Mouse (Mus musculus): Measurements from ENCODE around the gene Borcs6. TPM values are rescaled to one million over a fixed set of nuclear protein-coding genes. Genes with fewer than 3 reads are reported as not detected.

Gene Borcs6
- polyA plus RNA-seq, 1 experiment from 2014 or later = 9.2 TPM

DNA sequence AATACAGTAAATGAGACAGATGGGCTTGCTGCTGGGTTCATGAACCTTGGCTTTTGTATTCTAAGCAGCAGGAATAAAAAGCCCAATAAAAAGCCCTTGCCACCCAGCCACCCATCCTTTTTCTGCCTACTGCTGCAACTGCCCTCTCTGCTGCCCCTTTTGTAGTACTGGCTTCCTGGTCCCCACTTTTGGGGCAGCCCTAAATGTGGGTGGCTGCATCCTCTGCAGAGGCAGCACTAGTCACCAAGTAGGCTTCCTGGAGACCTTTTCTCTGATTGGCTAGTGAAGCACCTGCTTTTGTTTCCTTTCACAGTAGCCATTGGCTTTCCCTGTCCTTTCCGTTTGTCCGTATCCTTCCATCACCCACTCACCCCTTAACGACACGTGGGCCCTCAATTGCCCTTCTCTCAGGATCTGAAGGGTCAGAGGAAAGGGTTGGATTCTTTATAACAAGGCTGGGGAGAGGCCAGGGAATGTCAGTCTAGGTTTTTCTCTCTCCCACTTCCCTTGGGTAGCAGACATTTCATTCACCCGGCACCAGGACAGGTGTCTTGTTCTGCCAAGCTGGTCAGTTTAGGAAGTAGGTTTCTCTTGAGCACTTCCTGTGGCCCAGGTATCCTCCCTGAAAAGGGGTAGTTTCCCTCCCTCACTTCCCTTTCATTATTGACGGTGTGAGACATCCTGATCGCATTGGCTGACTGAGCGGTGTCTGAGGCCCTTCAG is 38.7 kb downstream of the Borcs6 start:
- peak overlapping the region; percentile 81 for H3K27ac ChIP-seq
- H3K4me3 ChIP-seq (replicated peaks) = peak overlapping the region; percentile 49
- peak overlapping the region; percentile 98 for H3K4me2 ChIP-seq
- H3K4me1 ChIP-seq (replicated peaks) = peaks cover 56% of the 10 kb centered on the region
- WGBS = 23% methylated on average over 8 of the region's 8 CpGs
- H3K27me3 ChIP-seq = no peaks in the 10 kb centered on the region
- H3K9ac ChIP-seq (replicated peaks) = peak overlapping the region; percentile 65; the same call in 1 of the 2 replicates
- no peak for ATAC-seq (ENCODE audit: insufficient number of reproducible peaks, insufficient read depth, low FRiP score, low TSS enrichment, low read depth)
- H3K9me3 ChIP-seq = no peaks in the 10 kb centered on the region
- H3K36me3 ChIP-seq = peaks cover 27% of the 10 kb centered on the region

DNA sequence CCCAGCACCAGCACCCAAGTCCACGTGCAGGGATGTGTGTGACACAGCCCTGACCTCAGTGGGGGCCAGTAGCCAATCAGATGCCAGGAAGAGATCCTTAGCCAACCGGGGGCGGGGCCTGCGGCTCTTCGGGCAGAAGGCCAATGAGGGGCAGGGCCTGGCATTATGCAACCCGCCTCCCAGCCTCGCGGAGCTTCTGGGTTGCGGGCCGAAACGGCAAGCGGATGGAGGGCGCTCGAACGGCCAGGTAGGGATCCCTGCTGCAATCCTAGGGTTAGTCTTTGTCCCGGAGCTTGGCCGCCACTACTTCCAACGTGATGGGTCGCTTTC is 39.2 kb downstream of the Borcs6 start:
- H3K27ac ChIP-seq = peak overlapping the region; percentile 84
- peaks cover 32% of the 10 kb centered on the region for H3K36me3 ChIP-seq
- peak overlapping the region; percentile 49 for H3K4me3 ChIP-seq (replicated peaks)
- H3K9me3 ChIP-seq = no peaks in the 10 kb centered on the region
- WGBS = under 1% methylated on average over 19 of the region's 19 CpGs
- H3K9ac ChIP-seq (replicated peaks) = peak overlapping the region; percentile 65
- H3K4me2 ChIP-seq = peak overlapping the region; percentile 98
- peaks cover 56% of the 10 kb centered on the region for H3K4me1 ChIP-seq (replicated peaks)
- no peak for ATAC-seq (ENCODE audit: insufficient number of reproducible peaks, insufficient read depth, low FRiP score, low TSS enrichment, low read depth)
- no peaks in the 10 kb centered on the region for H3K27me3 ChIP-seq

DNA sequence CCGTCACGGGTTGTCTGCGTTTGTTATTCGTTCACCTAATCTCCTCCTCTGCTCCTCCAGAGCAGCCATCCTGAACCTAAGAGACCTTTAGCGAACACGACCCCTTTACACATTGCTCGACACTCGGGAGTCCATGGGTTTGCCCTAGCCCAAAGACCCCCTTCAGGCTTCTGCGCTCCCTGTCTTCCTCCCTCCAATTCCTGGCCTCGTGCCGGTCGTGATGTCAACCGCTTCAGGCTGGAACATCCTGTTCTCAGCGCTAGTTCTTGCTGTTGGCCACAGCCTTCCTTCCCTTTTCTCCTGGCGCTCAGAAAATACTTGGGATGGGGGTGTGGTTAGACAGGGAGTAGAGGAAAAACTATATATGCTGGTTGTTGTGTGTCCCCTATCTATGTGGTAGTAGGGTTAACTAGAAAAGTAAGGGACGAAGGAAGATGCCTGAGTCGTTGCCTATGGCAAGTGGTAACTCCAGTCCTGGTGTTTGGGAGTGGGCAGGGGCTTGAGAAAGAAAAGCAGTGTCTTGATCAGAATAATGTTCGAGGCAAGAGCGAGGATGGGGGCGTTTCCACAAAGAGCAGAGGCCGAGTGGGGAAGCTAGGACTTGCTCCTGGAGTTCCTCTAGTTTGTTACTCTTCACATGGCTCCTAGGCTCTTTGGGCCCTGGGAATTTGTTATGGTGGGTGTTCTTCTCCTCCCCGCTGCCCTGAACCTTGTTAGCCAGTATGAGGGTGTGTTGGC is 39.8 kb downstream of the Borcs6 start:
- H3K9ac ChIP-seq (replicated peaks) = peak overlapping the region; percentile 65
- H3K27me3 ChIP-seq = no peaks in the 10 kb centered on the region
- H3K36me3 ChIP-seq = peaks cover 38% of the 10 kb centered on the region
- no peak for ATAC-seq (ENCODE audit: insufficient number of reproducible peaks, insufficient read depth, low FRiP score, low TSS enrichment, low read depth)
- peaks cover 55% of the 10 kb centered on the region for H3K4me1 ChIP-seq (replicated peaks)
- peak overlapping the region; percentile 98 for H3K4me2 ChIP-seq
- H3K9me3 ChIP-seq = no peaks in the 10 kb centered on the region
- peak overlapping the region; percentile 84 for H3K27ac ChIP-seq
- under 1% methylated on average over 22 of the region's 22 CpGs for WGBS
- H3K4me3 ChIP-seq (replicated peaks) = peak overlapping the region; percentile 49

DNA sequence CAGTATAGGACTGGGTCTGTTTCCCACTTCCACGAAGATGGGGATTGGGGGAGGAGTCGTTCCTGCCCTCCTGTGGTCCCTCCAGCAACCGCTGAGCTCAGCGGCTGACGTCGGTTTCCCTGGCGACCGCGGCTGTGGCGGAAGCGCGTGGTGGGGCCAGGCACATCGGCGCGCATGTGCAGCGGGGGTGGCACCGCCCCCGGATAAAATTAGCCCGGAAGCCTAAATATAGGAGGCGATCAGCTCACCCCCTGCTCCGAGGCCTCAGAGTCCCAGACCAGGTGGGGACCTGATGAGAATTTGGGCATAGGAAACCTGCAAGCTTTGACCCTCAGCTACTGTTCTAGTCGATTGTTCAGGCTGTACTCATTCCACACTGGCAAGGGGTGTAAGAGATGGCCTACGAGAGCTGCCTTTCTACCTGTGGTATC is 40.4 kb downstream of the Borcs6 start:
- Histone ChIP-seq H3K27ac (peak overlapping the region; percentile 84), H3K9ac (replicated peaks) (peak overlapping the region; percentile 65; the same call in 1 of the 2 replicates)
- under 1% methylated on average over 23 of the region's 23 CpGs for WGBS

DNA sequence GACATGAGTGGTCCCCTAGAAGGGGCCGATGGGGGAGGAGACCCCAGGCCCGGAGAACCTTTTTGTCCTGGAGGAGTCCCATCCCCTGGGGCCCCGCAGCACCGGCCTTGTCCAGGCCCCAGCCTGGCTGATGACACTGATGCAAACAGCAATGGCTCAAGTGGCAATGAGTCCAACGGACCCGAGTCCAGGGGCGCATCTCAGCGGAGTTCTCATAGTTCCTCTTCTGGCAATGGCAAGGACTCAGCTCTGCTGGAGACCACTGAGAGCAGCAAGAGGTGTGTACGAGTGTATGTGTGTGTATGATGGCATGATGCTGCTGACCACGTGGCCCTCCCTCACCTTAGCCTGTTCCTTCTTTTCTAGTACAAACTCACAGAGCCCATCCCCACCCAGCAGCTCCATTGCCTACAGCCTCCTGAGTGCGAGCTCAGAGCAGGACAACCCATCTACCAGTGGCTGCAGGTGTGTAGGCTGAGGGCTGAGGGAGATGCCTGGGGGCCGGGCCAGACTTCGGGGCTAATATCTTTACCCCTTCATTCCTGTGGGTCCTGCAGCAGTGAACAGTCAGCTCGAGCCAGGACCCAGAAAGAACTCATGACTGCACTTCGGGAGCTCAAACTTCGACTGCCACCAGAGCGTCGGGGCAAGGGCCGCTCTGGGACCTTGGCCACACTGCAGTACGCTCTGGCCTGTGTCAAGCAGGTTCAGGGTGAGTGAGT is 41.3 kb downstream of the Borcs6 start:
- 91% methylated on average over 20 of the region's 20 CpGs for WGBS
- peak overlapping the region; percentile 65; the same call in 1 of the 2 replicates for H3K9ac ChIP-seq (replicated peaks)

More for the DNA sequence above, 40.4 kb downstream of the Borcs6 start:
- ATAC-seq (ENCODE audit: insufficient number of reproducible peaks, insufficient read depth, low FRiP score, low TSS enrichment, low read depth) = no peak
- peaks cover 44% of the 10 kb centered on the region for H3K36me3 ChIP-seq
- H3K4me3 ChIP-seq (replicated peaks) = peak overlapping the region; percentile 49
- H3K27me3 ChIP-seq = no peaks in the 10 kb centered on the region
- peaks cover 52% of the 10 kb centered on the region for H3K4me1 ChIP-seq (replicated peaks)
- peak overlapping the region; percentile 98 for H3K4me2 ChIP-seq
- no peaks in the 10 kb centered on the region for H3K9me3 ChIP-seq

DNA sequence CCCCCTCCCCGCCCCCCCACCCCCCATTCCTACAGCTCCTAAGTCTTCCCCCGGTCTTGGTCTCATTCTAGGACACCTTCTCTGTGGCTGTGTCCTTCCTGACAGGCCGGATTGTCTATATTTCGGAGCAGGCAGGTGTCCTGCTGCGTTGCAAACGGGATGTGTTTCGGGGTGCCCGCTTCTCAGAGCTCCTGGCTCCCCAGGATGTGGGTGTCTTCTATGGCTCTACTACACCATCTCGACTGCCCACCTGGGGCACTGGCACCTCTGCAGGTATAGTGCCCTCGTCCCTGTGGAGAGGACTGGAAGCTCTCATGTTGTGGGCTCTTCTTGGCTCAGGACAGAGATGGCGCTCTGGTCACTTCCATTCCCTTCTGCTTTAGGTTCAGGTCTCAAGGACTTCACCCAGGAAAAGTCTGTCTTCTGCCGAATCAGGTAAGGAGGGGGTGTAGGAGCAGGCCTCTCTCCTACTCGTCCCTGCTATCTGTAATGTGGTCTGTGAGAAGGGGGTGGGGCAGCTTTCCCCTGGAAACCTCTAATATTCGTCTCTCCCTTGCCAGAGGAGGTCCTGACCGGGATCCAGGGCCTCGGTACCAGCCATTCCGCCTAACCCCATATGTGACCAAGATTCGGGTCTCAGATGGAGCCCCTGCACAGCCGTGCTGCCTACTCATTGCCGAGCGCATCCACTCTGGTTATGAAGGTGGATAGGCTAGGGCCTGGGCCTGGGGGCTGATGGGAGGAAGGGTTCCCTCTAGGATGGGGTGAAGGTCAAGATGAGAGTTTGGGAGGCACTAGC is 42.3 kb downstream of the Borcs6 start:
- Histone ChIP-seq H3K9me3 (no peaks in the 10 kb centered on the region), H3K27me3 (no peaks in the 10 kb centered on the region), H3K4me2 (no peak overlapping the region), H3K27ac (no peak overlapping the region), H3K36me3 (peaks cover 63% of the 10 kb centered on the region), H3K4me1 (replicated peaks) (peaks cover 37% of the 10 kb centered on the region), H3K9ac (replicated peaks) (no peak overlapping the region), H3K4me3 (replicated peaks) (no peak overlapping the region)
- ATAC-seq (ENCODE audit: insufficient number of reproducible peaks, insufficient read depth, low FRiP score, low TSS enrichment, low read depth) = no peak
- 89% methylated on average over 21 of the region's 21 CpGs for WGBS

More for the DNA sequence above, 41.3 kb downstream of the Borcs6 start:
- Histone ChIP-seq H3K36me3 (peaks cover 53% of the 10 kb centered on the region), H3K4me2 (peak overlapping the region; percentile 98), H3K9me3 (no peaks in the 10 kb centered on the region), H3K4me3 (replicated peaks) (peak overlapping the region; percentile 49), H3K4me1 (replicated peaks) (peaks cover 48% of the 10 kb centered on the region), H3K27me3 (no peaks in the 10 kb centered on the region), H3K27ac (peak overlapping the region; percentile 84; the same call in 1 of the 2 replicates)
- no peak for ATAC-seq (ENCODE audit: insufficient number of reproducible peaks, insufficient read depth, low FRiP score, low TSS enrichment, low read depth)

DNA sequence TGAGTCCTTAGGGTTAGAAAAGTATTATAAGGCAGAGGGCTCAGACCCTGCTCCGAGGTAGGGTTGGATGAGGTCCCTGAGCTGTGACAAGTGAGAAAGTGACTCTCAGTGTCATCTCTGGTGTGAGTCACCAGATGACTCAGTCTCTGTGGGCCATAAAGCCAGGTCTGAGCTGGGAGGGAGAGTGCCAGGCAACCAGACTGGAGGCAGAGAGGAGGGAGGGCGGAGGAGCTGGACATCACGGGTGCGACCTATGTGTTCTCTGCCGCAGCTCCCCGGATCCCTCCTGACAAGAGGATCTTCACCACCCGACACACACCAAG is 42.8 kb downstream of the Borcs6 start:
- no peak overlapping the region for H3K4me2 ChIP-seq
- no peak overlapping the region for H3K9ac ChIP-seq (replicated peaks)
- no peak overlapping the region for H3K4me3 ChIP-seq (replicated peaks)
- H3K27me3 ChIP-seq = no peaks in the 10 kb centered on the region
- ATAC-seq (ENCODE audit: insufficient number of reproducible peaks, insufficient read depth, low FRiP score, low TSS enrichment, low read depth) = no peak
- no peak overlapping the region for H3K27ac ChIP-seq
- H3K36me3 ChIP-seq = peaks cover 69% of the 10 kb centered on the region
- no peaks in the 10 kb centered on the region for H3K9me3 ChIP-seq
- H3K4me1 ChIP-seq (replicated peaks) = peaks cover 32% of the 10 kb centered on the region
- 95% methylated on average over 7 of the region's 7 CpGs for WGBS

DNA sequence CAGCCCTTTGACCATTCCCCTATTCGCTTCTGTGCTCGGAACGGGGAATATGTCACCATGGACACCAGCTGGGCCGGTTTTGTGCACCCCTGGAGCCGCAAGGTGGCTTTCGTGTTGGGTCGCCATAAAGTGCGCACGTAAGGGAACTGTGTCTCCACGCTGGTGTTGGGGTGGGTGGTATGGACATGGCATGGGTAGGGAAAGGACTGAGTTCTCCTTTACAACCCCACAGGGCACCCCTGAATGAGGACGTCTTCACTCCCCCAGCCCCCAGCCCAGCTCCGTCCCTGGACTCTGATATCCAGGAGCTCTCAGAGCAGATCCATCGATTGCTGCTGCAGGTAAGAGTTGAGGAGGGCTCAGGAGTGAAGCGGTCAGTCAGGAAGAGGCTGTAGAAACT is 43.6 kb downstream of the Borcs6 start:
- WGBS = 94% methylated on average over 14 of the region's 14 CpGs
- Histone ChIP-seq H3K27ac (no peak overlapping the region), H3K4me3 (replicated peaks) (no peak overlapping the region), H3K36me3 (peaks cover 76% of the 10 kb centered on the region), H3K4me1 (replicated peaks) (peaks cover 24% of the 10 kb centered on the region), H3K9ac (replicated peaks) (no peak overlapping the region), H3K27me3 (no peaks in the 10 kb centered on the region), H3K4me2 (no peak overlapping the region), H3K9me3 (no peaks in the 10 kb centered on the region)
- no peak for ATAC-seq (ENCODE audit: insufficient number of reproducible peaks, insufficient read depth, low FRiP score, low TSS enrichment, low read depth)

DNA sequence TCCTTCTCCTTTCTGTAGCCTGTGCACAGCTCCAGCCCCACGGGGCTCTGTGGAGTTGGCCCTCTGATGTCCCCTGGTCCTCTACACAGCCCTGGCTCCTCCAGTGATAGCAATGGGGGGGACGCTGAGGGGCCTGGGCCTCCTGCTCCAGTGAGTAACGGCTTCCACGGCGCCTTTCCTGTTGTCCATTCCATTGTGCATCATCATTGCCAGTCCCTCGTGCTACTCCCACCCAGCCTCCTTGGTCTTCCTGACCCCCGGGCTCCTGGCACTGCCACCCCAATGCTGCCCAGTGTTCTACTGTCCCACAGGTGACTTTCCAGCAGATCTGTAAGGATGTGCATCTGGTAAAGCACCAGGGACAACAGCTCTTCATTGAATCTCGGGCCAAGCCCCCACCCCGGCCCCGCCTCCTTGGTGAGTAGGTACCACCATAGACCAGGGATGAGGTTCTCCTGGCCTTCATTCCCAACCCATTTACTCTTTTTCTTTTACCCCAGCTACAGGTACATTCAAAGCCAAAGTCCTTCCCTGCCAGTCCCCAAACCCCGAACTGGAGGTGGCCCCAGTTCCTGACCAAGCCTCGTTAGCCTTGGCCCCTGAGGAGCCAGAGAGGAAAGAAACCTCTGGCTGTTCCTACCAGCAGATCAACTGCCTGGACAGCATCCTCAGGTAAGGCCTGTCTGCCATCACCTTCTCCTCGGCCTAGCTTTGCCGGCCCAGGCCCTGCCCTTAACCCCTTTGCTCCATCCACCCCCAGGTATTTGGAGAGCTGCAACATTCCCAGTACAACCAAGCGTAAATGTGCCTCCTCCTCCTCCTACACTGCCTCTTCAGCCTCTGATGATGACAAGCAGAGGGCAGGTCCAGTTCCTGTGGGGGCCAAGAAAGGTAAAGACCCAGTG is 44.3 kb downstream of the Borcs6 start:
- ATAC-seq (ENCODE audit: insufficient number of reproducible peaks, insufficient read depth, low FRiP score, low TSS enrichment, low read depth) = no peak
- Histone ChIP-seq H3K4me2 (no peak overlapping the region), H3K9me3 (no peaks in the 10 kb centered on the region), H3K4me3 (replicated peaks) (no peak overlapping the region), H3K9ac (replicated peaks) (no peak overlapping the region), H3K27ac (no peak overlapping the region), H3K36me3 (peaks cover 83% of the 10 kb centered on the region), H3K27me3 (no peaks in the 10 kb centered on the region), H3K4me1 (replicated peaks) (peaks cover 18% of the 10 kb centered on the region)
- WGBS = 93% methylated on average over 15 of the region's 15 CpGs

DNA sequence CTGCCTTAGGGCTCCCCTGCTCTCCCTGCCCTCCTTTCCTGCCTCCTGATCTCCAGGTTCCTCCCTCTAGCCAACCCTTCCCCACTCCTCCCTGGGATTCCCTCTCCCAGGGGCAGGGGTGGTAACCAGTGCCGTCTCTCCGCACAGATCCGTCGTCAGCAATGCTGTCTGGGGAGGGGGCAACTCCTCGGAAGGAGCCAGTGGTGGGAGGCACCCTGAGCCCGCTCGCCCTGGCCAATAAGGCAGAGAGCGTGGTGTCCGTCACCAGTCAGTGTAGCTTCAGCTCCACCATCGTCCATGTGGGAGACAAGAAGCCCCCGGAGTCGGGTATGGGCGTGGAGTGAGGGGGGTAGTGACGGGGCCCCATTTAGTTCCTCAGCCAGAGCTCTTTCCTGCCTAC is 45.0 kb downstream of the Borcs6 start:
- ATAC-seq (ENCODE audit: insufficient number of reproducible peaks, insufficient read depth, low FRiP score, low TSS enrichment, low read depth) = no peak
- WGBS = 92% methylated on average over 14 of the region's 14 CpGs

More for the DNA sequence above, 45.0 kb downstream of the Borcs6 start:
- Histone ChIP-seq H3K9me3 (no peaks in the 10 kb centered on the region), H3K4me1 (replicated peaks) (peaks cover 12% of the 10 kb centered on the region), H3K27me3 (no peaks in the 10 kb centered on the region), H3K9ac (replicated peaks) (no peak overlapping the region), H3K4me2 (no peak overlapping the region), H3K36me3 (peaks cover 90% of the 10 kb centered on the region), H3K4me3 (replicated peaks) (no peak overlapping the region), H3K27ac (no peak overlapping the region)
